Mouse (Mus musculus): Measurements from ENCODE around the gene Hapln1.

The Hapln1 gene

DNA sequence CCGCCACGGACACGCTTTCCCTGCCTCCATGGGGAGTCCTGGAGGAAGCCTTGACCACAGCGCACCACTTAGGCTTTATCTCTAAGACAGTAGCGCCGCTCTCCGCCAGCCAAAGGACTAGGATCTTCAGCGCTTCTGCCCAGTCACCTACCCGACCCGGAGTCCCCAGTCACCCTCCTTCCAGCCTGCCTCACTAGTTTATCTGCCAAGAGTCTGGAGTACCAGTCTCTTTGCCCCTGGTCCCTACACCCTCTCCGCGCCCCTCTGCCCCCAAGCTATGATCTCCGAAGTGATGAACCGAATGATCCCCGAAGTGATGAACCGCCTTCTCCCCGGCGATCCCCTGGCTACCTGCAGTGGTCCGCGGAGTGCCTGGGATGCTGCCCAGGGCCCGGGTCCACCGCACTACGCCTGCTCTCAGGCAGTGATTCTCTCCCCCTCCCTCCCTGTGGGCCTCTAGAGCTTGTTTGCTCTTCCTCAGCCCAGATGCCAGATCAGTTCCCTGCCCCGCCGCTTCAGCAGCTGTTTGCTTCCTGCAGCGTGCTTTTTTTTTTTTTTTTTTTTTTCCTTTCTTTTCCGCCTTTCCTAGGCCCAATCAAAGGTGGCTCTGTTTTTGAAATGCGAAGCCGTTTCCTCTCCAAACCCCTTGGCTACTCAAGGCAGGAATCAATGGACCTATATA lies at the start of gene Hapln1:
TSS of gene Hapln1 (plus strand) at position 592 of the 682 bp plus-strand sequence.
- peak; percentile 22 for DNase-seq (ENCODE audit: low spot score)

DNA sequence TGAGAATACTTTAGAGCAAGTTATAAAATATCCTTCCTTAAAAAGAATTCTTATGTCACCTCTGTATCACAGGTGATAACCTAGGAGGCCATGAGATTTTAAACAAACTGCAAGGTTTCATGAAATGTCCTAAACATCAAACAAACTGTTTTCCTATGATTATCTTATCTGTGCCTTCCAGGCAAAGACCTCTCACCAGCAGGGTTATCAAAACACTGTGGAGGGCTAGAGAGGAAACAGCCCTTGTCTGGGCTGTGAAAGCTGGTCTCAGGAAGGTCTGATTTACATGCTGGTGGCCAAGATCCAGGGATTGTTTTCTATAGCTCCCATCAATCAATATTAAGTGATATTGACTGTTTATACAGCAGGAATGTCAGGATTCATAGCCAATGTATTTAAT lies 46.4 kb upstream of the Hapln1 start:
- DNase-seq (ENCODE audit: low spot score): no peak

DNA sequence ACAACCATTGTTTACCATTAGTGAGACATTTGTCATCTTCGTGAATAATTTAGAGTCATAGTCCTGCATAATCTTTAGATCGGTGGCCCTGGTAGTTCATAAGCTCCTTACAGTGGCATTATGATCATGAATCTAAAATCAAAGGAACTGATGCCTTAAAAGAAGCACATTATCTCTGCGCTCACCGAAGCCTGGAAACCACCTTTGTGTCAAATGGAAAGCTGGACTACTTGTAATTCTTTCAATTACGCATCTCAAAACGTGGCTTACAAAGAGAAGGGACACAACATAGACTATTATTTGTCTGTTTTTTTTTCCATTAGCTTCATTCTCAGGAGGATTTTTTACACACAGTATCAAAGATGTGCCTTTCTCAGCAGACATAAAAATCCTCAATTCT lies 45.9 kb upstream of the Hapln1 start:
- DNase-seq (ENCODE audit: low spot score): no peak

GRCm38 (mm10) chr13:89496569-89496968 lies 43.0 kb upstream of the Hapln1 start:
- no peak for DNase-seq (ENCODE audit: low spot score)

DNA sequence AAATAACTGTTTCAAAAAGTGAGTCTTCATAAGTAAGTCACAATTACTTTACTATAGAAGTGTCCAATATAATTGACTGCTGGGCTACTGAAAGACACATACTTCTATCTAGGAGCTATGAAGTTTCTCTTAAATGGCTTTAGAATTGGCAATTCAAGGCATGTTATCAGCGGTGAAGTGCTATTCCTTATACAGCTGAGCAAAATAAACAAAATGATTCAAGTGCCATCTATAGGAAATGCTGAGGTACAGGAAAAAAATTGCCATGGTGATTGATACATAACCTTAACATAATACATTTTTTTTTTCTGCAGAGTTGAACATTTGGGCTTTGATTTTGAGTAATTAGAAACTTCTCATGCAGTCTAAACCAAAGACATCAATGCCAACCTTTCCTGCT lies 40.2 kb upstream of the Hapln1 start:
- DNase-seq (ENCODE audit: low spot score): no peak

- no peak for DNase-seq (ENCODE audit: low spot score)
Observed at GRCm38 (mm10) chr13:89521507-89521908, 18.1 kb upstream of the Hapln1 start.

DNA sequence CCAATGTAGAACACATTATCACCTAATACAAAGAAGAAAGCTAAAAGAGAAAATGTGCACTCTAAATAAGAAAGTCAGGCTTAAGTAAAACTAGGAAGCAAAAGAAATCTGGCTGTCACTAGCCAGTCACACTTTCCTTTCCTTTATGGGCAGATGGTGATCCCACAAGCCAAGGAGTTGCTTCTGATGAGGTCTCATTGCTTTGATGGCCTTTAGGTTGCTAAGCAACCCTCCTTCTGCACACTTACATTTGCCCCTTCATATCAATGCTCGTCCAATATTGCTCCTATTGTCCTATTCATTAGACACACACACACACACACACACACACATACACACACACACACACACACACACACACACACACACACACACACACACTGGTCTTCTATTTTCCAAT lies 10.9 kb upstream of the Hapln1 start:
- DNase-seq (ENCODE audit: low spot score): no peak

- no peak for DNase-seq (ENCODE audit: low spot score)
Observed at GRCm38 (mm10) chr13:89530386-89530785, 9.2 kb upstream of the Hapln1 start.

GRCm38 (mm10) chr13:89539887-89540264 lies 280 bp downstream of the Hapln1 start:
- DNase-seq (ENCODE audit: low spot score): no peak

GRCm38 (mm10) chr13:89540301-89540982 lies 846 bp downstream of the Hapln1 start:
- DNase-seq (ENCODE audit: low spot score): no peak

DNA sequence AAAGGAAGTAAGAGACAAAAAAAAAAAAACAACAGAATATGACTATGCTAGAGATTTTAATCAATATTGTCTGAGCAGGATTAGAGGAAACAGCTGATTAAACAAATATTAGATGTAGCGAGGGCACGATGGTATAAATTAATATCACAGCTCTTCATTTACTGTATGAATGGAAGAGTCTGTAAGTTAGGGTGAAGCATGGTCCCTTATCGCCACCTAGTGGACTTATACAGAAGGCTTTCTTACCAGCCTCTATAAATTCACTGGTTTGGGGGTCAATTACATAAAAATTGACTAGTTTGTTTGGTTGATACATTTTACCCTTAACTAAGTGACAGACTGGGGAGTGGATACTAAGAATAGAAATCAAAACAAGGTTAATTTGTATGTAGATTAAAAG lies 3.4 kb downstream of the Hapln1 start:
- DNase-seq (ENCODE audit: low spot score): peak; percentile 7

DNA sequence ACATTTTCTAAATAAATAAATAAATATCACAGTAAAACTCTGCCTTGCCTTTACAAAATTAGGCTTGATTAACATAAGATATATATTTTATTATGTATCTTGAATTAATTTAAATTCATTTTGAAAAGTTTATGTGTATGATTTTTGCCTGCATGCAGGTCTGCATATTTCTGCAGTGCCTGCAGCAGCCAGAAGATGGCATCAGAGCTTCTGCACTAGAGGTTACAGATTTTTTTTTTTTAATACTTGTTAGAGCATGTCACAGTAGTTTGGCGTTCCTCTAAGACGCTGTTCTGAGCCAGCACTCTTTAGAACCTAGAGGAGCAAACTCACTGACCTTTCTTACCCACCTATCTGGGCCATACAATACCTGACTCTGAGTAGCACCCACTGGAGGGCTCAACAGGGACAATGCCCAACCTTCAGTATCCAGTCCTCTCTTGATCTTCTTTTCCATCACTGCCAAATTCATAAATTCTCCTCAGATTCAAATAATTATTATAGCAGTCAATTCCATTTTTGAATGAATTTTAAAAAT lies 8.7 kb downstream of the Hapln1 start:
- peak; percentile 72 for DNase-seq (ENCODE audit: low spot score)

DNA sequence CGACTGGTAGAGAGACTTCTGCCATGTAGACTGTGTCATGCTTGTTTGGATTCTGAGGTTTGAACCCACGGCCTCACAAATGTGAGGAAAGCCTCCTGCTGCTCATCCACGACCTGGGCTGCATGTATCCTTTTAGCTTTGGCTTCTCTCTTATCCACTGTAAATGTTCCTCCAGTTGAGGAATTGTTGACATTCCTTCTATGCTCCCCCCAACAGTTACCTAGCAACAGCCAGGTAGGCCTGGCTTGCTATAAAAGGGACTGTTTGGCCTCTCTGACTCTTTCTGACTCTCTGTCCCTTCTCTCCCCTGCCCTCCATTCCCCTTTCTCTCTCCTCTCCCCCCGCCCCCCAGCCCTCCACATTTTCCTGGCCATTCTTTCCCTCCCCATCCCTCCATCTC lies 9.9 kb downstream of the Hapln1 start:
- no peak for DNase-seq (ENCODE audit: low spot score)

GRCm38 (mm10) chr13:89551502-89551901 lies 11.9 kb downstream of the Hapln1 start:
- no peak for DNase-seq (ENCODE audit: low spot score)

DNA sequence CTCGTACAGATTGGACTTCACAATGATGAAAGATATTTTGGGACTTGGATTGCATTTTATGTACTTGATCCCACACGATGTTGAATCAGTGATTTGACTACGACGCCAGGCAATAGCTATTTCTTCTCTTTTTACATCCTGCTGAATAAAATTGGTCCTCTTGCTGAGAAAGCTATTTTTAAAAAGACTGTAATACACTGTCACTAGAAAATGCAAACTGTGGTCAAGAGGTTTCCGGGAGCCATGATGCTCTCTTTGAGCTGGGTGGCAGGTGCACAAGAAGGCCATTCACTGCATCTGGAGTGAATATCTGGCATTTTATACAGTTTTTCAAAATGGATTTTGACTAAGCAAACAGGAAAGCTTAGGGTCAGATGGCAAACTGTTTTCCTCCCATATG lies 24.9 kb downstream of the Hapln1 start:
- DNase-seq (ENCODE audit: low spot score): no peak

DNA sequence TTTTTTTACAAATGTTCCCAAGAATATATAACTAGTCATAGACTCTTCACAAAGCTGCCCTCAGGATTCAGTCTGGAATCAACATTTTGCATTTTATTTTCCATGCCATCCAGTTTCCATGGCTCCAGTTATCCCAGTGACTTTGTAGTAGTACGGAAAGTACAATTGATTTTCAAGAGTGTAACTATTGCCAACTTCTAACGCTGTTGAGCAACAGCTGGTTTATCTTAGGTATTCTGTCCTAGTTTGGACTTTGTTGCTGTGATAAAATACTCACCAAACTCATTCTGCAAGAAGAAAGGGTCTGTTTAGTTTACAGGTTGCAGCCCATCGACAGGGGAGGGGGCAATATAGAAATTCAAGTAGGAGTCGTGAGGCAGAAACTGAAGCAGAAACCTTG lies 26.7 kb downstream of the Hapln1 start:
- DNase-seq (ENCODE audit: low spot score): no peak

DNA sequence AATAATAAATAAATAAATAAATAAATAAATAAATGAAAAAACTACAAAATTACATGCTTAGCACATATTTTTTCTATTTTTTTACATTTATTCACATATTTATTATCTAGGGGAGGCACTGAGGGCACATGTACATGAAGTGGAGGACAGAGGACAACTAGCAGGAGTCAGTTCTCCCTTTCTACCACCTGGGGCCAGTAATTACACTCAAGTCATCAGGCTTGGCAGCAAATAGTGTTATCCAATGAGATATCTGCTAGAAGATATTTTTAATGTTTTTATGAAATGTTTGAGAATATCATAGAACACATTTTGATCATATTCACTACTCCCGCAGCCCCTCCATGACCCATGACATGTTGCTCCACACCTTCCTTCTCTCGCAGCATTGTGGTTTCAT lies 39.5 kb downstream of the Hapln1 start:
- DNase-seq (ENCODE audit: low spot score): no peak

DNA sequence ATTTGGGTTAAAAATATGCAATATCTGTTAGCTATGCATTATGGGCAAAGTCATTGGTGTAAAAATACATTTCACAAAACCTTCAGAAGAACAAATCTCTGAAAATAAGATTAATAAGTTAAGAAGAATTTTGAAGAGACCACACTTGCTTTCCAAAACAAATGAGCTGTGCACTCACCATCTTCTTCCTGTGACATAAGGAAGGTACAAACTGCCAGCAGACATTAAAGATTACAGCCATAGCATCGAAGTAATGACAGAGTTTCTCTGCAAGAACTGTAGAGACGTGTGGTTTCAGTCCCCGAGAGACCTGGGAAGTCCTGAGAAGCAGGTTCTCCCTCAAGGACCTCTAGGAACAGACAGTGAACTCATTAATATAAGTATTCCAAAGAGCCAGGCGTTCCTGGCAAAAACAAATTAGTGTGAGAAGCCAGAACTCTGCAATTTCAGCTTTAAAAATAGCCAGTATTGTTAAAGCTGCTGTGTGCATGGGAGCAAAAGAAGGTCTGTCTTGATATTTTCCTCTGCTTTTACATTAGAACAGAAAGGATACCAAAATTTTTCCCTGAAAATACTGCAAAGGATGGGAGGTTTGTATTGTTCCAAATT lies 43.6 kb downstream of the Hapln1 start:
- DNase-seq (ENCODE audit: low spot score): no peak

- DNase-seq (ENCODE audit: low spot score): no peak
Observed at GRCm38 (mm10) chr13:89583747-89584738, 44.4 kb downstream of the Hapln1 start.

- DNase-seq (ENCODE audit: low spot score): no peak
Observed at GRCm38 (mm10) chr13:89585144-89585543, 45.5 kb downstream of the Hapln1 start.

GRCm38 (mm10) chr13:89595105-89595504 lies 55.5 kb downstream of the Hapln1 start:
- no peak for DNase-seq (ENCODE audit: low spot score)

- DNase-seq (ENCODE audit: low spot score): no peak
Observed at GRCm38 (mm10) chr13:89597354-89597753, 57.8 kb downstream of the Hapln1 start.
